Mouse (Mus musculus) hindbrain, postnatal 0 days (tissue): ENCODE measurements at regions not wholly inside any gene's neighbourhood (a gene's known extent, or its start where the extent isn't known, plus 50 kb on each side); places are given as distances from the start of the nearest gene placed in this dataset.

ENCODE experiments used
- ATAC-seq: fragments of 200-750 bp; cut with Nextera tagmentation; 2 replicates; pipeline ENCODE4 v1.8.0; 2017; ENCODE audit warnings: mild to moderate bottlenecking, moderate TSS enrichment, moderate library complexity
- DNase-seq: peaks from one replicate; pipeline ENCODE4 v3.0.0-alpha.2; 2015; ENCODE audit warnings: low spot score
- H3K27ac ChIP-seq: fragments of 300-500 bp; sonication (generic); 2 replicates; pipeline ENCODE4 v1.5.1; 2014; ENCODE audit warnings: mild to moderate bottlenecking
- H3K27me3 ChIP-seq: fragments of 300-500 bp; sonication (generic); 2 replicates; pipeline ENCODE4 v1.6.1; 2014; ENCODE audit warnings: low read length, mixed read lengths; ENCODE audit not compliant: insufficient read depth
- H3K36me3 ChIP-seq: fragments of 300-500 bp; sonication (generic); 2 replicates; pipeline ENCODE4 v1.6.1; 2014; ENCODE audit warnings: low read length, mixed read lengths; ENCODE audit not compliant: insufficient read depth
- H3K4me1 ChIP-seq: fragments of 300-500 bp; sonication (generic); 2 replicates; pipeline ENCODE4 v1.6.1; 2014; ENCODE audit warnings: antibody characterized with exemption, low read length, mixed read lengths; ENCODE audit not compliant: insufficient read depth
- H3K4me2 ChIP-seq: fragments of 300-500 bp; sonication (generic); 2 replicates; pipeline ENCODE4 v1.6.1; 2014; ENCODE audit warnings: low read depth, mild to moderate bottlenecking, low read length, moderate library complexity, mixed read lengths
- H3K4me3 ChIP-seq: fragments of 300-500 bp; sonication (generic); 2 replicates; pipeline ENCODE4 v1.5.1; 2014; ENCODE audit warnings: low read length
- H3K9ac ChIP-seq: fragments of 300-500 bp; sonication (generic); replicated peaks from 2 replicates; pipeline ENCODE4 v1.6.1; 2014; ENCODE audit warnings: mild to moderate bottlenecking, low read length, moderate library complexity, mixed read lengths
- H3K9me3 ChIP-seq: fragments of 300-500 bp; sonication (generic); 2 replicates; pipeline ENCODE4 v1.6.1; 2016; ENCODE audit warnings: low read length, mixed read lengths
- CTCF ChIP-seq: IDR thresholded peaks from 2 replicates; pipeline ENCODE4 v1.5.1; 2016; ENCODE audit warnings: antibody characterized with exemption, control low read depth, low read depth
- WGBS: fragments of 180-500 bp; shearing (Covaris S2); extraction: QIAGEN DNeasy Blood & Tissue Kit; methylation state at CpG from one replicate; pipeline ENCODE4 v1.1.7; 2014; 5-methylcytosine and 5-hydroxymethylcytosine counted together

DNA sequence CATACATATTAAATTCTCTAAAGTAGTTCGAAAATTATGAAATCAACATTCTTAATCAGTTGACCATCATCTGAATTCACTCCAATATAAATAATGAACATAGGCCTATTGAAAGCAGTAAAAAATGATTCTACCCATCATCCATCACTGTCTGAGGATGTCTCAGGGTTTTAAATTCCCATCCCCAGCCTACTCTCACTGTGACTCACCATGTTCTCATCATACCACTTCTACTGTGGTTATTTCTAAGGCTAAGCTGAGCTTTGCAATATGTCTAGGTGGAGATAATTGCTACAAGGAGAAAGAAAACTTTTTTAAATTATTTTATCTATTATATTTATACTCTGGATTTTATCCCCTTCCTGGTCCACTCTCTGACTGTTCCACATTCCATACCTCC, 604.0 kb upstream of the Ctnnd2 start:
- Histone ChIP-seq H3K4me2 (no peak overlapping the region), H3K27me3 (no peaks in the 10 kb centered on the region), H3K27ac (no peak overlapping the region), H3K4me1 (no peaks in the 10 kb centered on the region), H3K36me3 (no peaks in the 10 kb centered on the region), H3K9me3 (no peaks in the 10 kb centered on the region), H3K4me3 (no peak overlapping the region), H3K9ac (no peak overlapping the region)
- ATAC-seq (no peak), DNase-seq (no peak)
- no peak for TF ChIP-seq CTCF
- WGBS = 94% methylated on average over 1 of the region's 1 CpGs
